Mouse (Mus musculus): ENCODE results near the gene Dach2. TPM values are rescaled to one million over a fixed set of nuclear protein-coding genes. Genes with fewer than 3 reads are reported as not detected.

Gene Dach2
- polyA plus RNA-seq, 1 experiment = 0.02 TPM

- H3ac ChIP-seq (ENCODE audit: control insufficient read depth, insufficient read length) = no peak overlapping the region
- no peaks in the 10 kb centered on the region for H3K36me3 ChIP-seq (ENCODE audit: control insufficient read depth, insufficient read depth)
- no peaks in the 10 kb centered on the region for H3K79me2 ChIP-seq (ENCODE audit: control insufficient read depth, insufficient read depth)
- no peak overlapping the region for H3K4me2 ChIP-seq (ENCODE audit: low read depth)
- H3K4me3 ChIP-seq = no peak overlapping the region
- H3K27me3 ChIP-seq (ENCODE audit: control insufficient read depth, insufficient read depth, insufficient read length) = no peaks in the 10 kb centered on the region
- TF ChIP-seq POLR2AphosphoS2 (IDR thresholded peaks at IDR 0.05; ENCODE audit: insufficient read length, low read depth) = no peak
- no peak for TF ChIP-seq E2F4 (IDR thresholded peaks at IDR 0.05; ENCODE audit: insufficient read depth)
- TF ChIP-seq MYOD1 (IDR thresholded peaks at IDR 0.05; ENCODE audit: control insufficient read depth in 1 of 3, insufficient read length in 2 of 3, low read depth in 2 of 3) = no peak
- no peak for TF ChIP-seq TCF12 (IDR thresholded peaks at IDR 0.05; ENCODE audit: insufficient read depth, poor library complexity, severe bottlenecking)
- no peak for TF ChIP-seq REST (IDR thresholded peaks at IDR 0.05; ENCODE audit: insufficient read depth, insufficient read length)
- TF ChIP-seq MAX (IDR thresholded peaks at IDR 0.05; ENCODE audit: low read depth) = no peak
- TF ChIP-seq MYOG (IDR thresholded peaks at IDR 0.05; ENCODE audit: control insufficient read depth in 1 of 3, insufficient read depth in 1 of 3, insufficient read length in 2 of 3, low read depth in 2 of 3) = no peak
- TF ChIP-seq CEBPB (IDR thresholded peaks at IDR 0.05; ENCODE audit: insufficient read depth, poor library complexity, severe bottlenecking) = no peak
- no peak for TF ChIP-seq POLR2A (IDR thresholded peaks at IDR 0.05; ENCODE audit: insufficient read length, low read depth)
- TF ChIP-seq TCF3 (IDR thresholded peaks at IDR 0.05; ENCODE audit: insufficient read length, low read depth) = no peak
- TF ChIP-seq SRF (IDR thresholded peaks at IDR 0.05; ENCODE audit: control insufficient read depth, insufficient read length, low read depth) = no peak
- no peak for TF ChIP-seq USF1 (IDR thresholded peaks at IDR 0.05; ENCODE audit: low read depth)
Observed at GRCm38 (mm10) chrX:113826810-113827209, 529.5 kb downstream of the Dach2 start.

- Histone ChIP-seq H3K79me2 (ENCODE audit: control insufficient read depth, insufficient read depth) (no peaks in the 10 kb centered on the region), H3K27me3 (ENCODE audit: control insufficient read depth, insufficient read depth, insufficient read length) (no peaks in the 10 kb centered on the region), H3K36me3 (ENCODE audit: control insufficient read depth, insufficient read depth) (no peaks in the 10 kb centered on the region), H3K4me3 (no peak overlapping the region), H3ac (ENCODE audit: control insufficient read depth, insufficient read length) (no peak overlapping the region), H3K4me2 (ENCODE audit: low read depth) (no peak overlapping the region)
- no peak for TF ChIP-seq TCF12 (IDR thresholded peaks at IDR 0.05; ENCODE audit: insufficient read depth, poor library complexity, severe bottlenecking)
- TF ChIP-seq REST (IDR thresholded peaks at IDR 0.05; ENCODE audit: insufficient read depth, insufficient read length) = no peak
- TF ChIP-seq POLR2AphosphoS2 (IDR thresholded peaks at IDR 0.05; ENCODE audit: insufficient read length, low read depth) = no peak
- no peak for TF ChIP-seq TCF3 (IDR thresholded peaks at IDR 0.05; ENCODE audit: insufficient read length, low read depth)
- TF ChIP-seq MYOD1 (IDR thresholded peaks at IDR 0.05; ENCODE audit: control insufficient read depth in 1 of 3, insufficient read length in 2 of 3, low read depth in 2 of 3) = no peak
- no peak for TF ChIP-seq MAX (IDR thresholded peaks at IDR 0.05; ENCODE audit: low read depth)
- TF ChIP-seq E2F4 (IDR thresholded peaks at IDR 0.05; ENCODE audit: insufficient read depth) = no peak
- TF ChIP-seq POLR2A (IDR thresholded peaks at IDR 0.05; ENCODE audit: insufficient read length, low read depth) = no peak
Observed at GRCm38 (mm10) chrX:113833062-113833461, 535.8 kb downstream of the Dach2 start.

GRCm38 (mm10) chrX:113867835-113868495 is 570.7 kb downstream of the Dach2 start:
- Histone ChIP-seq H3K36me3 (ENCODE audit: control insufficient read depth, insufficient read depth) (no peaks in the 10 kb centered on the region), H3K79me2 (ENCODE audit: control insufficient read depth, insufficient read depth) (no peaks in the 10 kb centered on the region), H3K4me3 (no peak overlapping the region), H3K4me2 (ENCODE audit: low read depth) (no peak overlapping the region), H3ac (ENCODE audit: control insufficient read depth, insufficient read length) (no peak overlapping the region), H3K27me3 (ENCODE audit: control insufficient read depth, insufficient read depth, insufficient read length) (no peaks in the 10 kb centered on the region)
- TF ChIP-seq TCF12 (IDR thresholded peaks at IDR 0.05; ENCODE audit: insufficient read depth, poor library complexity, severe bottlenecking) (no peak), SRF (IDR thresholded peaks at IDR 0.05; ENCODE audit: control insufficient read depth, insufficient read length, low read depth) (no peak)

Other genes with a start within 250 kb of the Dach2 start
- gene Chm, start 112.0 kb upstream of the Dach2 start, polyA plus RNA-seq (2012; fragmentation: generic; extraction: Trizol) = 1.7 TPM